Mouse (Mus musculus): ENCODE results near the gene Hmgcll1. TPM values are rescaled to one million over a fixed set of nuclear protein-coding genes. Genes with fewer than 3 reads are reported as not detected.
"Not testable (repeated sequence)": the region's sequence is repeated elsewhere in the genome, so short reads cannot be mapped to it uniquely, and the experiment has no call there.

Gene Hmgcll1
- polyA plus RNA-seq, 2 experiments from 2014 or later: not detected

GRCm38 (mm10) chr9:76061492-76061891 lies 46.8 kb downstream of the Hmgcll1 start:
- no peak for ATAC-seq

GRCm38 (mm10) chr9:76064164-76064563 lies 49.5 kb downstream of the Hmgcll1 start:
- ATAC-seq: no peak

GRCm38 (mm10) chr9:76091561-76091960 lies 76.9 kb downstream of the Hmgcll1 start:
- no peak for ATAC-seq

GRCm38 (mm10) chr9:76097221-76097620 lies 82.6 kb downstream of the Hmgcll1 start:
- no peak for ATAC-seq

- ATAC-seq: no peak
These were observed 85.3 kb downstream of the Hmgcll1 start for GRCm38 (mm10) chr9:76099981-76100380.

GRCm38 (mm10) chr9:76104416-76104815 lies 89.8 kb downstream of the Hmgcll1 start:
- not testable (repeated sequence) for ATAC-seq

GRCm38 (mm10) chr9:76104846-76105245 lies 90.2 kb downstream of the Hmgcll1 start:
- ATAC-seq: no peak

GRCm38 (mm10) chr9:76122888-76123287 lies 108.2 kb downstream of the Hmgcll1 start:
- not testable (repeated sequence) for ATAC-seq

- no peak for ATAC-seq
These were observed 109.6 kb downstream of the Hmgcll1 start for GRCm38 (mm10) chr9:76124249-76124648.

GRCm38 (mm10) chr9:76129353-76129752 lies 114.7 kb downstream of the Hmgcll1 start:
- ATAC-seq: no peak

- no peak for ATAC-seq
These were observed 119.4 kb downstream of the Hmgcll1 start for GRCm38 (mm10) chr9:76134042-76134441.

- ATAC-seq: no peak
These were observed 123.9 kb downstream of the Hmgcll1 start for GRCm38 (mm10) chr9:76138378-76139109.

GRCm38 (mm10) chr9:76145593-76145992 lies 130.9 kb downstream of the Hmgcll1 start:
- ATAC-seq: no peak

- ATAC-seq: no peak
These were observed 147.8 kb downstream of the Hmgcll1 start for GRCm38 (mm10) chr9:76162446-76162845.

GRCm38 (mm10) chr9:76168355-76168754 lies 153.7 kb downstream of the Hmgcll1 start:
- no peak for ATAC-seq

- ATAC-seq: no peak
These were observed 158.1 kb downstream of the Hmgcll1 start for GRCm38 (mm10) chr9:76172686-76173295.

GRCm38 (mm10) chr9:76179221-76179620 lies 164.6 kb downstream of the Hmgcll1 start:
- ATAC-seq: no peak

Other genes starting within 250 kb of the Hmgcll1 start
- gene Bmp5, start 239.5 kb upstream of the Hmgcll1 start, polyA plus RNA-seq (2017; shearing (Covaris generic)): under 1 TPM in 1 of 2 experiments, not detected in 1; 0.34 TPM
- gene Gfral, start 198.8 kb downstream of the Hmgcll1 start, polyA plus RNA-seq (2017; shearing (Covaris generic)): not detected

All from activated CD4-positive, CD25-positive, alpha-beta regulatory T cell, adult 4 months (primary cell).